Mouse (Mus musculus) hindbrain, embryonic 12.5 days (tissue): ENCODE results near the gene Dhrs7b. TPM values are rescaled to one million over a fixed set of nuclear protein-coding genes. Genes with fewer than 3 reads are reported as not detected.

ENCODE experiments used
- ATAC-seq: fragments of 200-750 bp; cut with Nextera tagmentation; 2 replicates; pipeline ENCODE4 v1.8.0; 2017; ENCODE audit warnings: moderate TSS enrichment; ENCODE audit not compliant: low FRiP score
- H3K27ac ChIP-seq: fragments of 300-500 bp; sonication (generic); 2 replicates; pipeline ENCODE4 v1.5.1; 2016; ENCODE audit warnings: mild to moderate bottlenecking
- H3K27me3 ChIP-seq: fragments of 300-500 bp; sonication (generic); 2 replicates; pipeline ENCODE4 v1.6.1; 2016; ENCODE audit warnings: mild to moderate bottlenecking
- H3K36me3 ChIP-seq: fragments of 300-500 bp; sonication (generic); 2 replicates; pipeline ENCODE4 v1.6.1; 2016; ENCODE audit warnings: mild to moderate bottlenecking
- H3K4me1 ChIP-seq: fragments of 300-500 bp; sonication (generic); 2 replicates; pipeline ENCODE4 v1.6.1; 2016
- H3K4me2 ChIP-seq: fragments of 300-500 bp; sonication (generic); replicated peaks from 2 replicates; pipeline ENCODE4 v1.6.1; 2016; ENCODE audit warnings: mild to moderate bottlenecking
- H3K4me3 ChIP-seq: fragments of 300-500 bp; sonication (generic); 2 replicates; pipeline ENCODE4 v1.5.1; 2016; ENCODE audit warnings: mild to moderate bottlenecking
- H3K9ac ChIP-seq: fragments of 300-500 bp; sonication (generic); 2 replicates; pipeline ENCODE4 v1.6.1; 2016; ENCODE audit warnings: mild to moderate bottlenecking, moderate library complexity
- H3K9me3 ChIP-seq: fragments of 300-500 bp; sonication (generic); replicated peaks from 2 replicates; pipeline ENCODE4 v1.6.1; 2016; ENCODE audit warnings: mild to moderate bottlenecking
- WGBS: fragments of 180-500 bp; shearing (Covaris S2); methylation state at CpG from one replicate; pipeline ENCODE4 v1.1.7; 2016; 5-methylcytosine and 5-hydroxymethylcytosine counted together
- polyA plus RNA-seq: library from polyadenylated mRNA; unstranded; fragments of >200 nt; fragmentation: Nextera tagmentation; extraction: Ambion mirVana; gene quantifications from 2 replicates; pipeline ENCODE4 v1.2.1, GENCODE M21; 2016

Dhrs7b gene
- polyA plus RNA-seq = 25.6 and 30.4 TPM in 2 replicates

DNA sequence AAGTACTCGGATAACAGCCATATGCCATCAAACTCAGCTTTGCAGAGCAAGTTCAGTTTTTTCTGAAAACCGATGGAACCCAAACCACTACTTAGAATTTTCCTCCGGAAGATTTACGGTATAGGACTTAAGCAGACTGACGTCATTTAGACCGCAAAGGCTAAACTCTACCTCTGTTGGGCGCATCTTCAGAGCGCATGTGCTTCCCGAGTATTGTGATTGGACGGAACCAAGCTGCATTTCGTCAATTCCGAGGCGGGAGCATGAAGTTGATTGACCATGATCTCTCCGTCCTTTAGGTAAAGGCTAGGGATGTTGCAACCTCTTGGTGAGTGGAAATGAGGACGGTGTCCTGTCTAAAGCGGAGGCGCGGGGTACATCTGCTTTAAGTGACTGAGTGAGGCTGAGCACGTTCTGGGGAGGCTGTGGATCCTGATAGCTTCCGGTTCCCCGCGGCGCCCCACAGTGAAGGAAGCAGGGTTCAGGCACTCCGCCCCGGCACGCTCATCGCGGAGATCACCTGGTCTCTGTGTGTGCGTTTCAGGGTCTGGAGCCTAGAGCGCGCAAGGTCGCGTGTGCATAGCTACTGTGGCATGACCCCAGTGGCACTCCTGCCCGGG is at the start of gene Dhrs7b:
Gene Dhrs7b (plus strand): TSS at position 199 of the 620 bp plus-strand sequence.
- under 1% methylated on average over 34 of the region's 34 CpGs for WGBS
- H3K36me3 ChIP-seq = no peaks in the 10 kb centered on the region
- H3K27me3 ChIP-seq = peaks cover 4% of the 10 kb centered on the region; the same call in 1 of the 2 replicates
- H3K9me3 ChIP-seq = no peaks in the 10 kb centered on the region
- H3K27ac ChIP-seq = peak within 1 kb of the TSS; percentile 66
- peak; percentile 93 for ATAC-seq
- peaks cover 7% of the 10 kb centered on the region for H3K4me1 ChIP-seq
- peak within 1 kb of the TSS; percentile 77 for H3K9ac ChIP-seq
- H3K4me2 ChIP-seq = peak within 1 kb of the TSS; percentile 86
- peak within 1 kb of the TSS; percentile 66 for H3K4me3 ChIP-seq

DNA sequence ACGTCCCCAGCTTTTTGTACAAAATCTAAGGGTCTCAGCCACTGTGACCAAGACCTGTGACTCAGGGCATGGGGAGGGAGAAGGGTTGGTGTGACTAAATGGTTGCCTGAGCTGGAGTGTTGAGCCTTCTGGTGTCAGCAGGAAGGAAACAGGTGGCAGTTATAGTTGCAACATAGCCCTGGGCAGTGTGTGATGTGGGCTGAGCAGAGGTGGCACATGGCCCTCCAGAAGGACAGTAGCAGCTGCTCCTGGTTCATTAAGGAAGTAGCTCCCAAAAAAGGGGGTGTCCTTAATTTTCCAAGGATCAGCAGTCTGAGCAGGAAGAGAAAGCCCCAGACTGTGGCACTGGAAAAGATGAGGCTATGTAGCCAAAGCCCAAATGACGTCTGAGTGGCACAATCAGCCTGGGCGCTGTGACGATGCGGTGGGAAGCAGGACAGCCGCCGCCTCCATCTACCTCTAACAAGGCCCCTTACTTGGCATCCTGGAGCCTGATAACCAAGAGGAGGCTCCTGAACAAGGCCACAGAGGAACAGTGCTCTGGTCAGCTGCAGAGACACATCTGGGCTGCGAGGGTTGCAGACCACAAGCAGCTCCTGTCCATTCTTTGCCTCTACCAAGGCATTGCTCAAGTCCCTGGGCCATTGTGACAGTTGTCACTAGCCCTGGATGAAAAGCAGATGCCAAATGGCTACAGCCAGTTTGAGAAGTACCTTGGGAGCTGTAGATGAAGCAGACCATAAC is 46.1 kb upstream of the Dhrs7b start:
- Histone ChIP-seq H3K27ac (no peak overlapping the region), H3K4me2 (no peak overlapping the region), H3K4me1 (peaks cover 36% of the 10 kb centered on the region), H3K36me3 (peaks cover 60% of the 10 kb centered on the region), H3K4me3 (no peak overlapping the region), H3K9ac (no peak overlapping the region), H3K9me3 (no peaks in the 10 kb centered on the region), H3K27me3 (no peaks in the 10 kb centered on the region)
- WGBS = 93% methylated on average over 8 of the region's 8 CpGs
- no peak for ATAC-seq

DNA sequence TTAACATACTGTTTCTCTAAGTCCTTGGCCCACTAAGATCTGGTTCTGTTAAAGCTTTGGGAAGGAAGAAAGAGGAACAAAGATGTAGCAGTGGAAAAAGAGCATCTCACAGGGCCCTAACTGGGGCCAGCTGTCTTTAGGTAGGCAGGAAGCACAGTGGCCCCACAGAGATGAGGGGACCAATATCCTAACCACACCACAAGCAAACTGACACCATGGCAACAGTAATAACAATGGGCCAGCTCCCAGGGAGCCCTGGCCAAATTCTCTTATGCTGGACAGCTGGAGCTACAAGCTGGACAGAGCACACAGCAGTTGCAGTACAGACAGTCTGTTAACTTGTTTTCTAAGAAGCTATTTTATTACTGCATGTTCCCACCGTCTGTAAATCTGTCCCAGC is 42.8 kb upstream of the Dhrs7b start:
- Histone ChIP-seq H3K36me3 (peaks cover 66% of the 10 kb centered on the region), H3K4me1 (peaks cover 4% of the 10 kb centered on the region), H3K27ac (no peak overlapping the region), H3K9ac (no peak overlapping the region), H3K27me3 (no peaks in the 10 kb centered on the region), H3K4me2 (no peak overlapping the region), H3K9me3 (no peaks in the 10 kb centered on the region), H3K4me3 (no peak overlapping the region)
- WGBS = 58% methylated on average over 1 of the region's 1 CpGs
- no peak for ATAC-seq

DNA sequence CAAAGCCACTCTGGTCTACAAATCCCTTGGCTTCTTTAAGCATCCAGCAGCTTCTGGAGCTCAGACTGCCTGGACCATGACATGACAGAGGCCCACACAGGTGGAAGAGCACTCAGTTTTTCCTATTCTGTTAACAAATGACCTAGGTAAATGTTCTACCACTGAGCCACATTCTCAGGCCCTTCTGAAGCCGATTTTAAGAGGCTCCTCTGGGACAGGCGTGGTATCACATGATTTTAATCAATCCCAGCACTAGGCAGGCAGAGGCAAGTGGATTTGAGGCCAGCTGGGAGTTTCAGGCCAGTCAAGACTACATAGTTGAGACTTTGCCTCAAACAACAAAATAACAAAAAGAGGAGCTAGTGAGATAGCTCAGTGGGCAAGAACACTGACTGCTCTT is 40.0 kb upstream of the Dhrs7b start:
- Histone ChIP-seq H3K36me3 (peaks cover 57% of the 10 kb centered on the region), H3K27ac (no peak overlapping the region), H3K9me3 (no peaks in the 10 kb centered on the region), H3K4me3 (no peak overlapping the region), H3K9ac (no peak overlapping the region), H3K4me2 (no peak overlapping the region), H3K4me1 (peaks cover 3% of the 10 kb centered on the region; the same call in 1 of the 2 replicates), H3K27me3 (no peaks in the 10 kb centered on the region)
- ATAC-seq = no peak
- 75% methylated on average over 2 of the region's 2 CpGs for WGBS

DNA sequence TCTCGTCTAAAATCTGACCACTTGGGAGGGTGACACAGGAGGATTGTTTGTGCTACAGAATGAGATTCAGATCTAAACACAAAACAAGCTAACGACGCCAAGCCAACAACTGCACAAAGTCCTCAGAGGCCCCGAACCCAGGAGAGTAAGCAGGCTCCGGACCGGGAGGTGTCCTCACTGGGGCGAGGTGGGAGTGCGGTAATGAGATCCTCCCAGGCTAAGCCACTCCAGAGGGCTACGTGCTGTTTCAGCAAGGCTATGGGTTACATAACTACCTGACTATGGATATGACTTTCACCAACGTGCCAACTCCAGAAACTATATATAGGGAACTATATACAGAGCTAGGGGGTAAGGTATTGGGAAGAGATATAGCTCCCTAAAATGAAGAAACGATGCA is 34.1 kb upstream of the Dhrs7b start:
- Histone ChIP-seq H3K27me3 (no peaks in the 10 kb centered on the region), H3K9ac (no peak overlapping the region), H3K4me1 (no peaks in the 10 kb centered on the region), H3K4me2 (no peak overlapping the region), H3K9me3 (no peaks in the 10 kb centered on the region), H3K27ac (no peak overlapping the region), H3K36me3 (peaks cover 22% of the 10 kb centered on the region; the same call in 1 of the 2 replicates), H3K4me3 (no peak overlapping the region)
- 91% methylated on average over 11 of the region's 11 CpGs for WGBS
- no peak for ATAC-seq

DNA sequence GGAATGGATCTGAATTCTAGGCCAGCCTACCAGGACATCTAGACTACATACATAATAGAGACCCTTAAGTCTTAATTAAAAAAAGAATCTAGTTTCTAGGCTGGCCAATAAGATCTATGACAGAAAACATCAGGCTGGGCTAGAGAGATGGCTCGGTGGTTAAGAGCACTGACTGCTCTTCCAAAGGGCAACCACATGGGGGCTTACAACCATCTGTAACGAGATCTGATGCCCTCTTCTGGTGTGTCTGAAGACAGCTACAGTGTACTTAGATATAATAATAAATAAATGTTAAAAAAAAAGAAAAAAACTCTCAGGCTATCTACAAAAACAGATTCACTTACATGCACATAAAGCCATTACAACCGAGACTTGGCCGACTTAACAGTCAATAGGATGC is 30.5 kb upstream of the Dhrs7b start:
- ATAC-seq = no peak
- WGBS = 83% methylated on average over 4 of the region's 4 CpGs
- Histone ChIP-seq H3K27me3 (no peaks in the 10 kb centered on the region), H3K4me3 (no peak overlapping the region), H3K36me3 (peaks cover 9% of the 10 kb centered on the region; the same call in 1 of the 2 replicates), H3K4me1 (no peaks in the 10 kb centered on the region), H3K9ac (no peak overlapping the region), H3K9me3 (no peaks in the 10 kb centered on the region), H3K27ac (no peak overlapping the region), H3K4me2 (no peak overlapping the region)

DNA sequence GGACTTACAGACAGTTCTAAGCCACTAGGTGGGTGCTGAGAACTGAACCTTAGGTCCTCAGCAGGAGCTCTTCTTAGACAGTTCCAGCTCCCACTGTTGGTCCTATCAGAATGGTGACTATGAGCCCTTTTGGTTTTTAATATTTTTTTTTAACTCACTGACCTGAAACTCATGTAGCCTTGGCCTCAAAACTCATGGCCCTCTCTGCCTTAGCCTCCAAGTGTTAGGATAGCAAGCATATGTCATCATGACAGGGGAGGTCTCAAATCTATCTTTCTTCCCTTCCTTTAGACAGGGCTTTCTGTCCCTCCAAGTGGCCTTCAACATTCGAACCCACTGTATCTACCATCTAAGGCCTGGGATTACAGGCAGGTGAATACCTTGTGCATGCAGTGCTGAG is 29.5 kb upstream of the Dhrs7b start:
- Histone ChIP-seq H3K4me1 (no peaks in the 10 kb centered on the region), H3K27ac (no peak overlapping the region)
- 92% methylated on average over 1 of the region's 1 CpGs for WGBS

DNA sequence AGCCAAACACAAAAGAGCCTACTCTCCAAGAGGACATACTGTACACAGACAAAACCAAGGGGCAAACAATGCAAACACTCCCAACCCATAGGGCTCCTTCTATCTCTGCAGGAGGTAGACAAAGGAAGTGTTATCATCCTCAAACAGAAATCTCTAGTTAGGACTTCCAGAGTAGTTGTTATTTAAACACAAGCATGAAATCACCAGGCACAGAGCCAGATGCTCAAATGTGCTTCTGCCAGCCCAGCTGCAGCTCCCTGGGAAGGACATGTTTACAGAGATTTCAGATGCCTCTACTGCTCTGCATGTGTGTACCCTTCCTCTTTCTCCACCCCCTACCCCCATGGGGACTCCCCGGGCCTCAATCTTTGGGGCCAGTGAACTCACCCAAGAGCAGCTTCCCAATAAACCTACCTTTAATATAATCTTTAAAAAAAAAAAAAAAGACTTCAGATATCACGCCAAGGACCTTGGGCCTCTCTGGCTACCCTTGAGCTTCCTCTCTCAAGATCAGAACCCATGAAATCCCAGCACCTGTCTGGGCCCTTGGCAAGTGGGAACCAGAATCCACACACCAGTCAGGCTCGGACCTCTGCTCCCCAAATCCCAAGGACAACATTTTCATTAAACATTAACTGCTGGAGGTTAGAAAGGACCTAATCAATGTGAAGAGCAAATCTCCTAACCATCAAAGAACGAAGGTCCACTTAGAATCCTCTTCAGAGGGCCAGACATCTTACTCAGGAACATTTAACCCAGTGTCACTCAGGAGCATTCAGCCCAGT is 22.0 kb upstream of the Dhrs7b start:
- no peak overlapping the region for H3K4me2 ChIP-seq
- H3K27me3 ChIP-seq = no peaks in the 10 kb centered on the region
- H3K36me3 ChIP-seq = no peaks in the 10 kb centered on the region
- ATAC-seq = no peak
- H3K9me3 ChIP-seq = no peaks in the 10 kb centered on the region
- H3K4me1 ChIP-seq = peaks cover 20% of the 10 kb centered on the region
- H3K27ac ChIP-seq = no peak overlapping the region
- no peak overlapping the region for H3K9ac ChIP-seq
- H3K4me3 ChIP-seq = no peak overlapping the region
- WGBS = 73% methylated on average over 4 of the region's 4 CpGs

More for the DNA sequence above, 29.5 kb upstream of the Dhrs7b start:
- Histone ChIP-seq H3K4me3 (no peak overlapping the region), H3K36me3 (peaks cover 9% of the 10 kb centered on the region; the same call in 1 of the 2 replicates), H3K9ac (no peak overlapping the region), H3K27me3 (no peaks in the 10 kb centered on the region), H3K9me3 (no peaks in the 10 kb centered on the region), H3K4me2 (no peak overlapping the region)
- ATAC-seq = no peak

DNA sequence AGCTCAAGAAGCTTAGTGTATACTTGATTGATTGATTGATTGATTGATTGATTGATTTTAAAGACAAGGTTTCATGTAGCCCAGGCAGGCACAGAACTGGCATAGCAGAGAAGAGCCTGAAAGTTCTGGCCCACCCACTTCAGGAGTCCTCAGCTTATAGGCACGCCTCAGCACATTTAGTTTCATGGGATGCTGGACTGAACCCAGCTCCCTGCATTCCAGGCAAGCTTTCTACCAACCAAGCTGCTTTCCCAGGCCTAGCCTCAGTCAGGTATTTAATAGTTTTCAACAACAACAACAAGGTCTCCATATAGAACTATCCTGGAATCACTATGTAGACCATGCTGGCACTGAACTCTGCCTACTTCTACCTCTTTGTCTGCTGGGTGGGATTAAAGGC is 20.9 kb upstream of the Dhrs7b start:
- peaks cover 20% of the 10 kb centered on the region for H3K4me1 ChIP-seq
- peak overlapping the region; percentile 80 for H3K4me2 ChIP-seq
- H3K27ac ChIP-seq = no peak overlapping the region
- H3K9me3 ChIP-seq = no peaks in the 10 kb centered on the region
- no peak overlapping the region for H3K9ac ChIP-seq
- H3K4me3 ChIP-seq = no peak overlapping the region
- no peaks in the 10 kb centered on the region for H3K36me3 ChIP-seq
- ATAC-seq = no peak
- WGBS = 69% methylated on average over 1 of the region's 1 CpGs
- no peaks in the 10 kb centered on the region for H3K27me3 ChIP-seq

DNA sequence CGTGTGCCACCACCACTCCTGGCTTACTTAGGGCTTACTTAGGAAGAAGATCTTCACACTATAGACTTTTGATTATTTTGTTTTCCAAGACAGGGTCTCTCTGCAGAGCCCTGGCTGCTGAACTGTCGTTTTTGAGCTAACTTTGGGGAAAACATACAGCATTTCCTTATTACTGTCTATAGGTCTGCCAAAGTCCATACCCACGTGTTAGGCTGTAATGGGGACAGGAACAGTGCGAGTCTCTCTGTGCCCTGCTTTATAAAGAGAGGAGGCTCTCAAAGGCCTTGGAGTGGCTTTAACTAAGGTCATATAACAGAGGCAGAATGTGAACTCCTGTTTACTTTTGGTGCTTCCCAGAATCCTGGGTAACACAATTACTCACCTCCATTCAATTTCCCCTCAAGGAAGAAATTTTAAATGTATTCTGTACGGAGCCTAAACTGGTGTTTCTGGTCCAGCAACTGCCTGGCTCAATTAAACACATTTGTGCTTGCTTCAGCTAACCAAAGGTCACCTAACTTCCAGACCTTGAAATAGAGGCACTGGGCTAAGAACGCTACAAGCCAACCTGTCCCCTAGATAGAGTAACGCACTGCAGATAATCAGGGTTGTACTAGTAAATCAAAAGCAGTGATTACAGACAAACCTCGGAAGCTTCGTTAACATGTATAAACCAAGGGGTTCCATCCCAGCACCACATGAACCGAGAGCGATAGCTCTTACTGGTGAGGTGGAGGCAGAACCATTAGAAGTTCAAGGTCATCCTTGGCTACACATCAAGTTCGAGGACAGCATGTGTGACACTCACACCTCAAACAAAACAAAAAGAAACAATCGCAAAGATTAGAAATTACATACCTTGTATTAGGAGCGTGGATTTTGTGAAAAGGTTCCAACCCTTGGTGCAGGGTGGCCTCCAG is 20.1 kb upstream of the Dhrs7b start:
- peak overlapping the region; percentile 43; the same call in 1 of the 2 replicates for H3K9ac ChIP-seq
- no peak overlapping the region for H3K27ac ChIP-seq
- ATAC-seq = no peak; the same call in 1 of the 2 replicates
- peak overlapping the region; percentile 80 for H3K4me2 ChIP-seq
- no peaks in the 10 kb centered on the region for H3K27me3 ChIP-seq
- no peaks in the 10 kb centered on the region for H3K36me3 ChIP-seq
- H3K9me3 ChIP-seq = no peaks in the 10 kb centered on the region
- H3K4me3 ChIP-seq = peak overlapping the region; percentile 43
- H3K4me1 ChIP-seq = peaks cover 20% of the 10 kb centered on the region
- 19% methylated on average over 14 of the region's 14 CpGs for WGBS

DNA sequence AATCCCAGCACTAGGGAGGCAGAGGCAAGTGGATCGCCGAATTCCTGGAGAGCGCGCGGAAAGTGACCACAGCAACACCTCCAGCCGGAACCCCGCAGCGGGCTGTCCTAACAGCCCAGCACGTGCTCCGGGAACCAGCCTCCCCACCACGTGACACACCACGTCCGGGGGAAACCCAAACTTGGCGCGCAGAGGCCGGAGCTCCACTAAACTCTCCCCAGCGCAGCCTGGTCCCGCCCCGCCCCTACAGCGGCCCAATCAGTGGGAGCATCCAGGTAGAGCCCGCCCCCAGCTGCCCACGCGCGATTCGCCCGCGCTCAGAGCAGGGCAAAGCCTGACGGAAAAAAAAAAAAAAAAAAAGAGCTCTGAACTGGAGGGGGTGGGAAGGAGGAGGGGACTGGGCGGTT is 19.4 kb upstream of the Dhrs7b start:
- peaks cover 20% of the 10 kb centered on the region for H3K4me1 ChIP-seq
- H3K27ac ChIP-seq = no peak overlapping the region
- H3K27me3 ChIP-seq = no peaks in the 10 kb centered on the region
- peak overlapping the region; percentile 43 for H3K4me3 ChIP-seq
- H3K9me3 ChIP-seq = no peaks in the 10 kb centered on the region
- under 1% methylated on average over 29 of the region's 29 CpGs for WGBS
- peak overlapping the region; percentile 80 for H3K4me2 ChIP-seq
- no peaks in the 10 kb centered on the region for H3K36me3 ChIP-seq
- peak overlapping the region; percentile 43; the same call in 1 of the 2 replicates for H3K9ac ChIP-seq
- ATAC-seq = peak; percentile 96
